Mouse (Mus musculus) hindbrain, embryonic 13.5 days (tissue): ENCODE results near the gene Osbpl11. TPM values are rescaled to one million over a fixed set of nuclear protein-coding genes. Genes with fewer than 3 reads are reported as not detected.
A peak's percentile ranks its signal among the peaks of the same experiment; 100 is the strongest.

Experiments used
- ATAC-seq: fragments of 200-750 bp; cut with Nextera tagmentation; 2 replicates; pipeline ENCODE4 v1.8.0; 2017; ENCODE audit warnings: moderate TSS enrichment; ENCODE audit not compliant: low FRiP score
- H3K27ac ChIP-seq: fragments of 300-500 bp; sonication (generic); 2 replicates; pipeline ENCODE4 v1.5.1; 2015; ENCODE audit warnings: inconsistent platforms, mild to moderate bottlenecking, moderate library complexity
- H3K27me3 ChIP-seq: fragments of 300-500 bp; sonication (generic); 2 replicates; pipeline ENCODE4 v1.6.1; 2015; ENCODE audit warnings: mild to moderate bottlenecking, inconsistent platforms
- H3K36me3 ChIP-seq: fragments of 300-500 bp; sonication (generic); 2 replicates; pipeline ENCODE4 v1.6.1; 2015; ENCODE audit warnings: mild to moderate bottlenecking, inconsistent platforms
- H3K4me1 ChIP-seq: fragments of 300-500 bp; sonication (generic); replicated peaks from 2 replicates; pipeline ENCODE4 v1.6.1; 2015; ENCODE audit warnings: inconsistent platforms
- H3K4me2 ChIP-seq: fragments of 300-500 bp; sonication (generic); 2 replicates; pipeline ENCODE4 v1.6.1; 2015; ENCODE audit warnings: inconsistent platforms, mild to moderate bottlenecking, moderate library complexity
- H3K4me3 ChIP-seq: fragments of 300-500 bp; sonication (generic); 2 replicates; pipeline ENCODE4 v1.5.1; 2015; ENCODE audit warnings: mild to moderate bottlenecking, inconsistent platforms
- H3K9ac ChIP-seq: fragments of 300-500 bp; sonication (generic); 2 replicates; pipeline ENCODE4 v1.6.1; 2015; ENCODE audit warnings: mild to moderate bottlenecking, inconsistent platforms
- H3K9me3 ChIP-seq: fragments of 300-500 bp; sonication (generic); 2 replicates; pipeline ENCODE4 v1.6.1; 2016; ENCODE audit warnings: inconsistent platforms
- WGBS: fragments of 180-500 bp; shearing (Covaris S2); methylation state at CpG from one replicate; pipeline ENCODE4 v1.1.7; 2015; 5-methylcytosine and 5-hydroxymethylcytosine counted together
- polyA plus RNA-seq: library from polyadenylated mRNA; unstranded; fragments of >200 nt; fragmentation: Nextera tagmentation; extraction: Ambion mirVana; gene quantifications from 2 replicates; pipeline ENCODE4 v1.2.1, GENCODE M21; 2015

Gene Osbpl11
- polyA plus RNA-seq, 1 experiment from 2014 or later, result 18.3 TPM

- no peak overlapping the region for H3K9ac ChIP-seq
Observed at GRCm38 (mm10) chr16:33179911-33180310, 5.0 kb upstream of the Osbpl11 start.

GRCm38 (mm10) chr16:33180793-33181192 lies 4.1 kb upstream of the Osbpl11 start:
- Histone ChIP-seq H3K9ac (no peak overlapping the region), H3K27me3 (no peaks in the 10 kb centered on the region), H3K4me3 (no peak overlapping the region), H3K4me1 (peaks cover 6% of the 10 kb centered on the region), H3K36me3 (no peaks in the 10 kb centered on the region), H3K9me3 (no peaks in the 10 kb centered on the region), H3K4me2 (no peak overlapping the region), H3K27ac (no peak overlapping the region)
- 70% methylated on average over 3 of the region's 3 CpGs for WGBS
- no peak for ATAC-seq

More at GRCm38 (mm10) chr16:33179911-33180310, 5.0 kb upstream of the Osbpl11 start:
- Histone ChIP-seq H3K27ac (no peak overlapping the region), H3K4me3 (no peak overlapping the region), H3K4me2 (no peak overlapping the region), H3K9me3 (no peaks in the 10 kb centered on the region), H3K36me3 (no peaks in the 10 kb centered on the region), H3K27me3 (no peaks in the 10 kb centered on the region), H3K4me1 (0 out of 2 replicates have a peak, but pooled peaks cover 4% of the 10 kb centered on the region)
- WGBS, result 86% methylated on average over 3 of the region's 3 CpGs
- no peak for ATAC-seq

GRCm38 (mm10) chr16:33185261-33186046 lies 583 bp downstream of the Osbpl11 start:
- no peaks in the 10 kb centered on the region for H3K36me3 ChIP-seq
- H3K27ac ChIP-seq, result peak overlapping the region; percentile 95
- no peaks in the 10 kb centered on the region for H3K9me3 ChIP-seq
- H3K27me3 ChIP-seq, result no peaks in the 10 kb centered on the region
- peak; percentile 84 for ATAC-seq
- H3K4me3 ChIP-seq, result peak overlapping the region; percentile 97
- H3K4me2 ChIP-seq, result peak overlapping the region; percentile 100
- H3K9ac ChIP-seq, result peak overlapping the region; percentile 96
- WGBS, result under 1% methylated on average over 59 of the region's 59 CpGs
- H3K4me1 ChIP-seq, result peaks cover 40% of the 10 kb centered on the region

GRCm38 (mm10) chr16:33186134-33186533 lies 1.3 kb downstream of the Osbpl11 start:
- H3K9ac ChIP-seq, result peak overlapping the region; percentile 96
- peak overlapping the region; percentile 97 for H3K4me3 ChIP-seq
- H3K27me3 ChIP-seq, result no peaks in the 10 kb centered on the region
- no peaks in the 10 kb centered on the region for H3K36me3 ChIP-seq
- H3K9me3 ChIP-seq, result no peaks in the 10 kb centered on the region
- peaks cover 42% of the 10 kb centered on the region for H3K4me1 ChIP-seq
- WGBS, result 36% methylated on average over 4 of the region's 4 CpGs
- no peak for ATAC-seq
- no peak overlapping the region for H3K27ac ChIP-seq
- H3K4me2 ChIP-seq, result peak overlapping the region; percentile 100

GRCm38 (mm10) chr16:33188076-33188475 lies 3.2 kb downstream of the Osbpl11 start:
- Histone ChIP-seq H3K9ac (no peak overlapping the region), H3K9me3 (no peaks in the 10 kb centered on the region), H3K36me3 (no peaks in the 10 kb centered on the region; the same call in 1 of the 2 replicates), H3K4me3 (no peak overlapping the region), H3K27me3 (no peaks in the 10 kb centered on the region), H3K27ac (no peak overlapping the region), H3K4me2 (peak overlapping the region; percentile 13; the same call in 1 of the 2 replicates), H3K4me1 (peaks cover 54% of the 10 kb centered on the region)
- ATAC-seq, result no peak
- 52% methylated on average over 3 of the region's 3 CpGs for WGBS

GRCm38 (mm10) chr16:33191671-33192091 lies 6.8 kb downstream of the Osbpl11 start:
- H3K27me3 ChIP-seq, result no peaks in the 10 kb centered on the region
- no peak for ATAC-seq
- H3K9ac ChIP-seq, result no peak overlapping the region
- no peak overlapping the region for H3K4me3 ChIP-seq
- no peak overlapping the region for H3K27ac ChIP-seq
- 80% methylated on average over 2 of the region's 2 CpGs for WGBS
- peaks cover 7% of the 10 kb centered on the region for H3K36me3 ChIP-seq
- H3K4me1 ChIP-seq, result peaks cover 48% of the 10 kb centered on the region
- no peak overlapping the region for H3K4me2 ChIP-seq
- no peaks in the 10 kb centered on the region for H3K9me3 ChIP-seq

DNA sequence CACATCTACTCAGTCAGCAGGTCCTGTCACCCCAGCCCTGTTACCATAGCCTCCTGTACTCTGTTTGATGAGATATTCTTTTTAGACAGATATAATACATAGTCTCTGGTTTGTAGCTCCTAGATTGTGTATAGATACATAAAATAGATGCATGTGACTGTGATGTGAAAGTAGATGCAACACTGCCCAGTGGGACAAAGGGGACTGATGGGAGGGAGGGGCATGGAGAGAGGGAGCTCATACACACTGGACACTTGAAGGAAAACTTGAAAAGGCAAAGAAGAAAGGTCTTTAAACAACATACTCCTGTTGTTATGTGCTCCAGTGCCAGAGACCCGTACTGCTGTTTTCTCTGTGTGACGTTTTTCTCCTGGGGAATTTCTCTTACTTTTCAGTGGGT lies 7.4 kb downstream of the Osbpl11 start:
- peaks cover 9% of the 10 kb centered on the region for H3K36me3 ChIP-seq
- H3K4me3 ChIP-seq, result no peak overlapping the region
- no peaks in the 10 kb centered on the region for H3K9me3 ChIP-seq
- no peaks in the 10 kb centered on the region for H3K27me3 ChIP-seq
- ATAC-seq, result no peak
- 86% methylated on average over 2 of the region's 2 CpGs for WGBS
- H3K4me2 ChIP-seq, result no peak overlapping the region
- no peak overlapping the region for H3K9ac ChIP-seq
- H3K4me1 ChIP-seq, result peaks cover 42% of the 10 kb centered on the region
- no peak overlapping the region for H3K27ac ChIP-seq

DNA sequence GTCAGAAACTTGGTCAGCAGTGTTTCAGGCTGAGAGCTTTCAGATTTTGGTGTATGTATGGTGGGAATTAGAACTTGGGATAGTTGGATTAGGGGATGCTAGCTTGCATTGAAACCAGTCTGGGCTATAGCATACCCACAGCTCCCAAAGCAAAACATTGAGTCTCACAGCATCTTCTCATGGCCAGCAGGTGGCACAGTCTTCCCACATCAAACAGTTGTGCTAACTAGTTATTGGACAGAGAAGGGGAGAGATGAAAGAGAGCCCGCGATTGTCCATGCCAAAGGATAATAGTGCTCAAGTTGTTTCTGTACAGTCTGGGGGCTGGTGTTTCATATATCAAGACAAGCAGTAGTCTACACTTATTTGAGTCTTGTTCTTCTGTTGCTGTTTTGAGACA lies 8.8 kb downstream of the Osbpl11 start:
- H3K4me3 ChIP-seq, result no peak overlapping the region
- peaks cover 31% of the 10 kb centered on the region for H3K4me1 ChIP-seq
- H3K27me3 ChIP-seq, result no peaks in the 10 kb centered on the region
- H3K9ac ChIP-seq, result no peak overlapping the region
- no peak overlapping the region for H3K27ac ChIP-seq
- no peaks in the 10 kb centered on the region for H3K9me3 ChIP-seq
- 42% methylated on average over 2 of the region's 2 CpGs for WGBS
- ATAC-seq, result 0 out of 2 replicates have a peak, but pooled peaks have one; percentile 21
- H3K36me3 ChIP-seq, result peaks cover 10% of the 10 kb centered on the region
- no peak overlapping the region for H3K4me2 ChIP-seq

- H3K36me3 ChIP-seq, result peaks cover 26% of the 10 kb centered on the region
- H3K4me2 ChIP-seq, result no peak overlapping the region
- H3K27me3 ChIP-seq, result no peaks in the 10 kb centered on the region
- no peak overlapping the region for H3K27ac ChIP-seq
- no peak for ATAC-seq
- no peak overlapping the region for H3K9ac ChIP-seq
- no peaks in the 10 kb centered on the region for H3K9me3 ChIP-seq
- H3K4me1 ChIP-seq, result peaks cover 16% of the 10 kb centered on the region
- WGBS, result 54% methylated on average over 4 of the region's 5 CpGs
- no peak overlapping the region for H3K4me3 ChIP-seq
Observed at GRCm38 (mm10) chr16:33195686-33196313, 10.9 kb downstream of the Osbpl11 start.

GRCm38 (mm10) chr16:33196578-33196977 lies 11.7 kb downstream of the Osbpl11 start:
- 92% methylated on average over 6 of the region's 6 CpGs for WGBS
- H3K27me3 ChIP-seq, result no peaks in the 10 kb centered on the region
- no peaks in the 10 kb centered on the region for H3K9me3 ChIP-seq
- H3K4me1 ChIP-seq, result peaks cover 12% of the 10 kb centered on the region
- no peak overlapping the region for H3K4me2 ChIP-seq
- H3K4me3 ChIP-seq, result no peak overlapping the region
- H3K27ac ChIP-seq, result no peak overlapping the region
- peaks cover 33% of the 10 kb centered on the region for H3K36me3 ChIP-seq
- no peak for ATAC-seq
- no peak overlapping the region for H3K9ac ChIP-seq

- Histone ChIP-seq H3K4me2 (no peak overlapping the region), H3K4me1 (no peaks in the 10 kb centered on the region), H3K27me3 (no peaks in the 10 kb centered on the region), H3K4me3 (no peak overlapping the region), H3K27ac (no peak overlapping the region), H3K9me3 (no peaks in the 10 kb centered on the region), H3K9ac (no peak overlapping the region), H3K36me3 (peaks cover 39% of the 10 kb centered on the region)
- WGBS, result 96% methylated on average over 8 of the region's 8 CpGs
- ATAC-seq, result no peak
Observed at GRCm38 (mm10) chr16:33200589-33200988, 15.7 kb downstream of the Osbpl11 start.

DNA sequence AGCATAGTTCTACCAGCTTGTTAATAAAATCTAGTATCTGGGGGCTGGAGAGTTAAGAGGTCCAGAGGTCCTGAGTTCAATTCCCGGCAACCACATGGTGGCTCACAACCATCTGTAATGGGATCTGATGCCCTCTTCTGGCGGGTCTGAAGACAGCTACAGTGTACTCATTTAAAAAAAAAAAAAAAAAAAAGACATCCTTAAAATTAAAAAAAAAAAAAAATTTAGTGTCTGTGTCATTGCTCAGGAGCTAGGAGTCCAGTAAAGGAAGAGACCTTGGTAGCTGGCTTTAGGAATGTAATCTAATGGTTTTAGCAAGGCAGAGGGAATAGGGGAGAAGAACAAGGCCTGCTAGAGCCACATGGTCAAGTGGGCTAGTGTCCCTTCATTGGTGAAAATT lies 25.9 kb downstream of the Osbpl11 start:
- Histone ChIP-seq H3K9ac (no peak overlapping the region), H3K9me3 (no peaks in the 10 kb centered on the region), H3K27me3 (no peaks in the 10 kb centered on the region), H3K36me3 (peaks cover 67% of the 10 kb centered on the region), H3K4me2 (no peak overlapping the region), H3K27ac (no peak overlapping the region), H3K4me1 (no peaks in the 10 kb centered on the region), H3K4me3 (no peak overlapping the region)
- ATAC-seq, result no peak
- 88% methylated on average over 2 of the region's 2 CpGs for WGBS
